Mouse (Mus musculus) kidney, adult 9 months (tissue): ENCODE results near the gene Dnah9.
A peak's percentile ranks its signal among the peaks of the same experiment; 100 is the strongest.

Source experiments
- DNase-seq: peaks from one replicate; pipeline ENCODE4 v3.0.0; 2022

The Dnah9 gene

DNA sequence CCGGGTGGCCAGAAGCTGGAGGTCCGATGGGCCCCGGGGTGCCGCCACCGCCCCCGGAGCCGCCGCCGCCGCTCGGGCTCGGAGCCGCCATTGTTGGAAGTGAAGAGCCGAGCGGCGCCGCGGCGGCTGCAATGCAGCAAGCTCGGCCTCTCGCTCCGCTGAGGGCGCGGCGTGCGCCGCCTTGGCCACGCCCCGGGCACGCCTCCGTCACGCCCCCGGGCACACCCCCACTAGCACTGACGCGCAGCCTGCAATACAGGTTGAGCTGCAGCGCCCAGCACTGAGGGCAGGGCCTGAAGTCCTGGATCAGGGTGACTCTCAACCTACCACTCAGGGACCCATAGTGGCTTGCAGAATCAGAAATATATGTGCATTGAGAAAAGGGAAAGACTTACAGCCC, 380.2 kb downstream of the Dnah9 start, which contains the start of gene Map2k4:
Gene Map2k4 (minus strand): TSS at position 144 of the 400 bp plus-strand sequence.
- DNase-seq: peak; percentile 95

DNA sequence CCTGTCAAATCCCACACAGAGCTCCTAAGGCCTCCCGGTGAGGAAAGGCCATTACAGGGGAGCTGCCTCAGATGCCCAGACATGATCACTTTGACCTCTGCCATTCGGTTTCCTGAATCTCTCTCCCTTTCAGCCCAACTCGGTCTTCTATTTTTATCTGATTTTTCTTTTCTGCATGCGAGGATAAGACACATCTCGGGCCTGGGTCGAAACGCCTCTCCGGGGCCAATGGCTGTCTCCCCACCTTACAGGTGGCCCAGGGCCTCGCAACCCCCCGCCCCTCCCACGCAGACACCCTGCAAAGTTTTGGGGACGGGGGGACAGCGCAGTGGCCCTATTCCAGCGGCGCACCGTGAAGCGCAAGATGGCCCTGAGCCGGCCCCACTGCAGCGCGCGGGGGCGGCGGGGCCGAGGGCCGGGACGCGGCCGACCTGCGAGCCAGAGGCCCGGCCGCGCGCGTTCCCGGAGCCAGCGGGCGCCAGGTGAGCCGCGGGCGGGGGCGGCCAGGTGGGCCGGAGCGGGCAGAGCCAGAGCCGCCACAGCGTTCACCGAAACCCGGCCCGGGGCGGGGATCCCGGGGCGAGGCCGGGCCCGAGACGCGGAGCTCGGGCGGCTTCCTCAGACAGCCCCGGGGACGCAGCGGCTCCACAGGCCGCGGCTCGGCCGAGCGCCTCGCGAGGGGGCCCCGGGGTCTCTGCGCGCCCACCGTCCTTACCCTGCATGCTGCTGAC, 380.8 kb downstream of the Dnah9 start:
- no peak for DNase-seq

DNA sequence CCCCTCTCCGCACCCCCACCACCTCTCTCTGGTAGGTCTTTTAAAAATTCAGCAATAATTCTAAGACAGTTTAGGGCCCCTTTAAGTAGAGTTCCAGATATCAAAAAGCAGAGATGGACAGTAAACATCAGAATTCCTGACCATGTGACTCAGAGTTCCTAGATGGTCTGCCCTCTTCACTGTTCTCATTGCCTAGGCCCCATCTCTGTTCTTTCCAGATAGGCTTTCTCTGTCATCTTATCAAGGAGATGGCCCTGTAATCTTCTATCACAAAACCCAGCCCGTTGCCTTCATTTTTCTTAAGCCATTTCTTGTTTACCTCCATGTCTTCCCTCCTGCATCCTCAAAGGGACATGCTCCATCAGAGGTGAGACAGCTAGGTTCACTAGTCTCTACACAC, 382.2 kb downstream of the Dnah9 start:
- no peak for DNase-seq

DNA sequence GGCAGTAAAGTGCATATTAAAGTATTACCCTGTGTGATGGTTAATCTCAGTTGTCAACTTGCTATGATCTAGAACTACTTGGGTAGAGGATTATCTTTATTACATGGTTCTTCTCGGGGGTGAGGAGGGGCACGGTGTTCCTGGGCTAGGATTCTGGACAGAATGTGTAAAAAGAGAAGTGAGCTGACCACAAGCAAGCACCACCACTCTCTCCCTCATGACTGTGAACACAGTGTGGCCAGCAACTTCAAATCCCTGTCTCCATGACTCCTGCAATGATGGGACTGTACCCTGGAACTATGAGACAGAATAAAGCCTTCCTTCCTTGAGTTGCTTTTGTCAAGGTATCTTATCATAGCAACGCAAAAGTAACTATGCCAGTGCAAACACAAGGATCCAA, 386.8 kb downstream of the Dnah9 start:
- no peak for DNase-seq
